Mouse (Mus musculus): ENCODE measurements at regions not wholly inside any gene's neighbourhood (a gene's known extent, or its start where the extent isn't known, plus 50 kb on each side); places are given as distances from the start of the nearest gene placed in this dataset.

DNA sequence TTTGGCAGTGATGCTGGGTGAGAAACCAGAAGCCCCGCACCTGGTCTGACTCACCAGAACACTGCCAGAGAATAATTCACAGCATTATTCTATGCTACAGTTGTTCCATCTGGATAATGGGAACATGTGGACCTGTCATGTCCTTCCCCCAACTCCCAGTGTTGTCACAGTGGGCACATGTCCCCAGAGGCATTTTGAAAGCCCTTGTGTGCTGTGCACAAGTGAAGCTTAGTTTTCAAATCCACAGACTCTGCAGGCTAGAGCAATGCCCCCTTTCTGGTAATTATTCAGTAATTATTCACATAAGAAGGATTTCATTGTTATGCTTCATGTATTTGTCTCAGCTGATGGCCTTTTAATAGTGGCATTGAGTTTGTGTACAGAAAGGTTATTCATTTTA, 146.7 kb downstream of the Slc4a3 start:
- no peak for DNase-seq

DNA sequence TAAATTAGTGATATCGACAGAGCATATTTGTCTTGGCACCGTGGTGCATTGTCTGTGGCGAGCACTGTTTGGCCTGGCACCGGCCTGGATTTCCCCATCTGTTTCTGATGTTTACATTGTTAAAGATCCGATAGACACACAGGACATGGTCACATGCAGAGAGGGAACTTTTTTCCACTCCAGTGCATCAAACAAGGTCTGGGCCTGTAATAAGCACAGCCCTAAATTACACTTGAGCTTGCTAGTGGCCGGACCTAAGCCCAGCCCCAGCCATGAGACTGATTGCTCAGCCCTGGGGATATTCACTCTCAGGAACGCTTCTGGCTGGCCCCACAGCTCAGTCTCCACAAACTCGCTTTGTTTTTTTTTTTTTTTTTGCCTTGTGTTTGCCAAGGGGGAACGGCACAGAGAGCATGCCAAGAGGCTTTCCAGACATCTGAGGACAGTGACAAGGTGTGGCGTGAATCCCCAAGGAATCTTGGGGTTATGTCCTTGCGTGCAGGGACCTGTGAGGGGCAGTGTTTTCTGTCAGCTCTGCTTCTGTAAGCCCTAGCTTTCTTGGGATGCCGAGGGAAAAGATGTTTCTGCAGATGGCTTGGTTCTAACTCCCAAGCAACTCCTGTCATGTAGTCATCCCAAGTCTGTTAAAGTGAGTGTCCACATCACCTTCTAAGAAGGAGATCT, 147.3 kb downstream of the Slc4a3 start:
- no peak for DNase-seq

DNA sequence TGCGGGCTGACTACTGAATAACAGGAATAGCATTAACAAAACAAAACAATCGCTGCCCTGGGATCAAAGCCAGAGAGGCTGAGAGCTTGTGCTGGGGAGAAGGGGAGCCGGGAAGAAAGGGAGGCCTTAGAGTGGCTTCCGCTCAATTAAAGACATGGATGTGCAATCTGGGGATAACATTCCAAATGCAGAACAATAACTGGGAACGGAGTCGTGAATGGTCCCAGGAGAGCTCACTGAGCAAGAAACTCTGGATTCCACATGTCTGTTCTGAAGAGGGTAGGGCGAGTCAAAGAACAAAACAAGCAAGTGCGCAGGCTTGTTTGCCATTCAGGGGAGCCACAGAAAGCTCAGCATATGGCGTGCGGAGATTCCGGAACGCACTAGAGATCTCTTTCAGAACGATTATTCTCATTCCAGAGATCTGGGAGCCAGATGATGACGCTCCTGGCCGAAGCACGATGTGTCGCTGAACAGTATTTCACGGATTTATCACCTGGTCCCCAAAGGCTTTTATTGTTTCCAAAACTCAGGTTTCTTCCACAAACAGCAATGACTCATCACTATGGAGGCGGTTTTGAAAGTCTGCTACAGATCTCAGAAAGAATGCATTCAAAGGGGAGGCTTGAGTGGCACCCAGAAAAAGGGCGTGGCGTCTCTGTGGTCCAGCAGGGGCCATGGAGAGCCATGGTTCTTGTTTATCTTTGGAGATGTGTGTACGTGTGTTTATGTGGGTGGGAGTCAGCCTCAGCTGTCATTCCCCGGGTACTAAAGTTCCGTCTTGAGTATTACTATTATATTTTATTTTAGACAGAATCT, 159.0 kb downstream of the Slc4a3 start:
- no peak for DNase-seq

DNA sequence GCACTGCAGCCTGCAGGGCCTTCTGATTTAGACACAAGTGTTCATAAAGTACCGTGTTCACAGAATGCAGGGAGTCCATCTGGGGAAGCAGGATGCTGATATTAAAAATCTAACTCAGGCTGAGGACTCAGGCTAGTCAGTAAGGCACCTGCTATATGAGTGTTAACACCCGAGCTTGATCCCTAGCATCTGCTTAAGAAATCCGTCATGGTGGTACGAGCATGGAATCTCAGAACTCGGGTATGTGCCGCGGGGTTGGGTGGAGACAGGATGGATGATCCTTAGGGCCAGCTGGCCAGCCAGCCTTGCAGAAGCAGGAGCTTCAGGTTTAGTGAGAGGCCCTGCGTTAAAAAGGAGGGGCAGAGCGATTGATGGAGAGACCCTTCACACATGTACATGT, 160.1 kb downstream of the Slc4a3 start:
- DNase-seq: no peak

DNA sequence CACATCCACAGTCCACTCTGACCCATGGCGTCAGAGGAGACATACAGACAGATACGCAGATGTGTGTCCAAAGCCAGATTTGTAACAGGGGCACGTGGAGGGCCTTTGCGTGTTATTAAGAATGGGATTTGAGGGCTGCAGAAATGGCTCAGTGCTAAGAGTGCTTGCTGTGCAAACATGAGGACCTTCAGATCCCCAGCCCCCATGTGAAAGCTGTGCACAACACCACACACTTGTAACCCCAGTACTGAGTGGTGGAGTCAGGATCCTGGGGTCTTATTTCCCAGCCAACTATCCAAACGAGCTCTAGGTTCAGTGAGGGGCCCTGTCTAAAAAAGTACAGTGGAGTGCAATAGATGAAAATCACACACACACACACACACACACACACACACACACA, 177.4 kb downstream of the Slc4a3 start:
- DNase-seq: no peak

DNA sequence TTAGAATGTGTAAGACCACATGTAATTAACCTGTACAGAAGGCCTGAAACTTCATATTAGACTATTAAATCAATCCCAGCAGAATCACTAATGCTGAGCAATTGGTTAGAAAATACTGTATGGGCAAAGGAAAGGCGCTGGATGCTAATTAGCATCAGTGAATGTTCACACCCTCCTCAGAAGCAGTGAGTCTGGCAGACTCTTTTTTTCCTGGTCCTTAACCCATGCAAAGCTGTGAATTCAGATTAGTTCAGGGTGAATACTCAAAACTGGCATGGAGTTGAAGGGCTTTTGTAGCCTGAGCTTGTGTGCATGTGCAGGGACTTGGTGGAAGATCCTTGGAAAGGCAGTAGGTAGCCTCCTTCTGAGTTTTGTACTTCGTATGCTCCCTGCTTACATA, 179.3 kb downstream of the Slc4a3 start:
- no peak for DNase-seq

DNA sequence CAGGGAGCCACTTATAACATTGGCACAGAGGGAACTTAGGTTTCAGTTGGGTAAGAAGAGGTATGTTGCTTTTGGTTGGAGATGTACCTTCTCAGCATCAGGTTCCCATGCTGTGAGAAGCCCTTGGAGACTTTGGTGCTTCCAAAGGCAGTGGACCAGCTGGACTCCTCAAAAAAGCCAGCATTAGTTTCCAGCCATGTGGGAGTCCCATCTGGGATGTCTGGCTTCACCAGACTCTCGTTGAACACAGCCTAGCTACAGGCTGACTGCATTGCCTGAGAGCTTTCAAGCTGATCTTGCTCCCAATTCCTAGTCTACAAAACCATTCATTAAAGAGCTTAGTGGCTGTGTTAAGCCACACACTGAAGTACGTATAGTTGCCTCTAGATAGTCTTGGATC, 182.8 kb downstream of the Slc4a3 start:
- no peak for DNase-seq

DNA sequence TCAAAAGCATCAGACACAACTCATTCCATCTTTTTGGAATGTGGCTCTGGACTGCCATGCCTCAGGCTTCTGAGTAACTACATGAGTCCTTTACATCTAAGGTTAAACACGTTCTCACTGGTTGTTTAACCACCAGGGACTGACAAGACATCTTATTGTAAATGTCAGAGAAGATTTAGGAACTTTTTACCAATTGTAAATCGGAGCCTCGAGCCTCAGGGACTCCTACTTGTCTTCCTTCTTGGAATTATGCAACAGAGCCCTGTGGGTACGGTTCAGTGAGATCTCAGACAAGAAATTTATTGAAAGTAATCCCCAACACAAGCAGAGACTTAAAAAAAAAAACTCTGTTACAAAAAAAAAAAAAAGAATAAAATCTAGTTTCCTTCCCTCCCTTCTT, 187.7 kb downstream of the Slc4a3 start:
- DNase-seq: no peak

DNA sequence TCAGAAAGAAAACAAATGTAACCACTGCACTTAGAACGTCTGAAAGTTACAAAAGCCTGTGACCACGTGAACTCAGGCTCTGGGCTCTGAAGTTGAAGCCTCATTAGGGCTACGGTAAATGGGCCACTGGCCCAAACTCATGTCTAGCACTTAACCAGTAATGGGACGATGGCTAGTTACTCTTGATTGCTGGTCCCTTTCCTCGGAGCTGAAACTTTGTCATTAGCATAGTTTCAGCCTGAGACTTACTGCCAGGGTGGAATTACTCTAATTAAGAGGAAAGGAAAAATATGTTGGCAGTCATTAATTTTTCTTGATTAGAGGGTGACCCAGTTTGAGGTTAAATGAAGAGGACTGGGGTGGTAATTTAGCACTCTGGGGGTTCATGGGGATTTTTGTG, 192.6 kb downstream of the Slc4a3 start:
- no peak for DNase-seq

DNA sequence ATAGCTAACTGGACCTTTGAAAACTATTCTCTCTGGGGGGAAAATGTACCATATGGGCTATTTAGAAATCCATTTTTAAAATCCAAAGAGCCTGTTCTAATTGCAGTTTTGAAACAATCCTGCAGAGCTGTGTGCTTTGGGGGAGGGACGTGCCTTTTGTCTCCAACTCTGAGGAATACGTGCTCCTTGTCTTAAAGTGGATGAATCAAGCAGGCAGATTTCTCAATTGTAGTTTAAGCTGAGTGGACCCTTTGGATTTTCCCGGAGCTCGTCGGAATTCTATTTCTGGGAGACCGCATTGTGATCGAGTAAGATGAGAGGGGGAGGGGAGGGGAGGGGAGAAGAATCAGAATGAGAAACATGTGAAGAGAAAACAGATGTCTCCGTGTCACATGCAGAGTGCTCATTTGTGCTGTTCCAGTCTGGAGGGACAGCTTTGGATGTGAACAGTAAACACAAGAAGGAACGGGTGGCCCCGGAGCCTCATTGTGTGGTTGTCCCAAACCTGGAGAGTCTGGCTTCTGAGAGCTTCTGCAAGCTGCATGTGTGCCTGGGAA, 203.7 kb downstream of the Slc4a3 start:
- no peak for DNase-seq

DNA sequence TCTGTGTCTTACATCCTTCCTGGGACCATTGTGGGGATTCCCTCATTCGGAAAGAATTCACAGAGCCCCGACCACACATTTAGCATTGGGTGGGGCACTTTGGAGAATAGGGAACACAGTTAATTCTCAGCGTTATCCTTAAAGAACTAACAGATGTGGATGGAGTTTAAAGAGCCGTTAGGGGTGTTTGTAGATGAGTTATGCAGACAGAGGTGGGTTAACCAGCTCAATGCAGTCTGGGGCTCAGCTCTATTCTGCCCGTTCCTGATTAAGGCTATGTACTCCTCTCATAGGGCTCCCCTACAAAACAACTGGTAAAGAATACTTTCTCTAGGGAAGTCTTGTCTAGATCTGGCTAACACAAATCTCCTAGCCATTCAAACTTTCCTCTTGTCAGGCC, 226.1 kb downstream of the Slc4a3 start:
- DNase-seq: no peak

DNA sequence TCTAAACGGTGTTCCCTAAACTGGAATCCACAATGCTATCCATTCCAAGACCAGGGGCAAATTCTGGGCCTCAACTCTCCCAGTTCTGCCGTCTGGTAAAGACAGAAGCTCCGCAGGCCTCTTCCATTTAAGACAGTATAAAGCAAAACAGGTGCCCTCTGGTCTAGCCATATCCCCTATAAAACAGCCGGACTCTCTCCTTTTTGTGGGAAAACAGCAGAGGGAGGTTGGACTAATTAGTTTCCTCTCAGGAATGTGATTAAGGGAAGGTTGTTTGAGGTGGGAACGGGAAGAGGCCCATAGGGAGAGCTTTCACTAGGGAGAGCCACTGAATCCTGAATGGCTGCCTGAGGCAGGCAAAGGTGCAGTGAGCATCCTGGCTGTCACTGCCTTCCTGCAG, 226.9 kb downstream of the Slc4a3 start:
- no peak for DNase-seq

DNA sequence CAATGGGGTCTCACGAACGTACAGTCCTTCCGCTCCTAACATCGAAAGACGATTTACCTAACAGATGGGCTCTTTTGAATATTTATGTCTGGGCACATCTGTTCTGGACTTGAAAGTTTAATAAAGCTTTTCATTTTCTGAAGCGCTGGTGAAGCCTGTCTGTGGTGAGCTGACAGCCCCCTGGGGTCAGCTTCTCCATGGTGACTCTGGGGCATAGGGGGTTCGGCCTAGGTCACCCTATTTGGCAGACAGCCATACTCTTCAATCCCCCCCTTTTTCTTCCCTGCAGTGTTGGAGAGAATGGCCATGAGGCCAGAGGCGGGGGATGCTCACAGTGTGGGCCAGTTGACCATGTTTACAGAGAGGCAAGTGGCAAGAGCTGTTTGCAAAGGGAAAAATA, 232.8 kb downstream of the Slc4a3 start:
- DNase-seq: no peak

DNA sequence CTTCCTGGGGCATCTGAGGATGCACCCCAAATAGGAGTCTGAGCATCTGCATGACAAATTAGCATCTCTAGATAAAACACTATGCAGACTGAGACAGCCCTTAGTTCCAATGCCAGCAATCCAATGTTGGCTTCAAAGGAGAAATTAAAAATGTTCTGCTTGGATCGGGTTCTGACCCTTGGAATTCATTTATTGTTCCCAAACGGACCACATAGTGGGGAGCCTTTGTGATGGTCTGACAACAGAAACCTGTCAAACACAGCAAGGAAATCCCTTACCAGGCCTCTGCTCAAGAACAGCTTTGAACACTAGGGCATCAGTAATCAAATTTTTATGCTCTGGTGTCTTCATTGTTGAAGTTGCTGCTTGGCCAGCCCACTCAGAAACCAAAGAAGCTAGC, 237.1 kb downstream of the Slc4a3 start:
- DNase-seq: no peak

DNA sequence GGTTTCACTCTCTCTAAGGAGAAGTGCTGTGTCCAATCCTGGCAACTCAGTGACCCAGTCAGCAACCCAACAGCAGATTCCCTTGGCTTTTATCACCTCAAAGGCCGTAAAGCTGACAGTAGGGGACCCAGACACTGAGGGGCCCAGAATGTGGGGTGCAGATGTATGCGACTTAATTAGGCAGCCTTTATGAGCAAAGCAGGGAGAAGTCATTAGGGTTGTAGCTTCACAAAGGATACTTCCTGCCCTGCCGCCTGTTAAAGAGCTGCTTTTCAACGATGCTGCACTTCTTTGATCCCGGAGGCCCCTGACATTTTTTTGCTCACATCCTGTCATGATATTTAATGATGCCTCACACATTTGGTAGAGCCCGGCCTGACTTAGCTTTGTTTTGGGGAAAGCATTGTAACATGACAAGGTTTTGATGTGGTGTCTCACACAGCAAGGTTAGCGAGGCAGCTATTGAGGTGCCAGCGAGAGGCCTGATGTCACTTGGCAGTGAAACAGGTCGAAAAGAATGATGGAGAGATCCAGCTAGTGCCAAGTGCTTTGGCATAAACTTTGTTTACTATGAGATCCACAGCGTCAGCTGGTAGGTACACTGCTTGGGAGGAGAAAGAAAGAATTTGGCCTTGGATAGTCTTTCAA, 240.2 kb downstream of the Slc4a3 start:
- DNase-seq: peak in 1 of 2 experiments; percentile 5

DNA sequence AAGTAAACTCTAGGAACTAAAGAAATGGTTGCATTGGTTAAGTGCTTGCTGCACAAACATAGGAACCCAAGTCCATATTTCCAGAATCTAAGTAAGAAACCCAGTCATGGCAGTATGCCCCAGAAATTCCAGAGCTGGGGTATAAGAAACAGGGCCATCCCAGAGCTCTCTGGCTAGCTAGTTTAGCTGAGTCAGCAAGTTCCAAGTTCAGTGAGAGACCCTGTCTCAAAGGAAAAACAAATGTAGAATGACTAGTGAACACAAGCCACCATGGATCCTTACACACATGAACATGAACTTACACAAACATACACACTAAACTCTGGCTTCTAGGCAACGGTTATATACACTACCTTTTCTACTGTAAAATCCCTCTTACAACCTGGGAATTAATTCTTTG, 245.4 kb downstream of the Slc4a3 start:
- DNase-seq: no peak

DNA sequence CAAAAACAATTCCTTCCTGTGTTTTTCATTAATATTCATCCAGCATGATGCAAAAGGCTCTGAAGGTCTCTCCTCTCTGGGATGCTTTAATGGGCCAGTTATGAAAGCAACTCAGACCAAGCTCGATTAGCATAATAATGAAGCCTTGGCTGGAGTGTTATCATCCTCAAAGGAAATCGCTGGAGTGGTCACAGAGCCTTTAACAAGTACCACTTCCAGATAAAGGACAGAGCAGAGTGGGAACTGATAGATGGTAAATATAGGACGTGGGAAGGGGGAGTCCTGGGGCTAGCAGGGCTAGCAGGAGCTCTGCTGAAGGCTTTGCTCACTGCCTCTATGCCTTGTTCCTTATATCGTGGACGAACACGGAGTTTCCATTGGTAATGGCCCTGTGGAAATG, 251.7 kb downstream of the Slc4a3 start:
- DNase-seq: no peak

DNA sequence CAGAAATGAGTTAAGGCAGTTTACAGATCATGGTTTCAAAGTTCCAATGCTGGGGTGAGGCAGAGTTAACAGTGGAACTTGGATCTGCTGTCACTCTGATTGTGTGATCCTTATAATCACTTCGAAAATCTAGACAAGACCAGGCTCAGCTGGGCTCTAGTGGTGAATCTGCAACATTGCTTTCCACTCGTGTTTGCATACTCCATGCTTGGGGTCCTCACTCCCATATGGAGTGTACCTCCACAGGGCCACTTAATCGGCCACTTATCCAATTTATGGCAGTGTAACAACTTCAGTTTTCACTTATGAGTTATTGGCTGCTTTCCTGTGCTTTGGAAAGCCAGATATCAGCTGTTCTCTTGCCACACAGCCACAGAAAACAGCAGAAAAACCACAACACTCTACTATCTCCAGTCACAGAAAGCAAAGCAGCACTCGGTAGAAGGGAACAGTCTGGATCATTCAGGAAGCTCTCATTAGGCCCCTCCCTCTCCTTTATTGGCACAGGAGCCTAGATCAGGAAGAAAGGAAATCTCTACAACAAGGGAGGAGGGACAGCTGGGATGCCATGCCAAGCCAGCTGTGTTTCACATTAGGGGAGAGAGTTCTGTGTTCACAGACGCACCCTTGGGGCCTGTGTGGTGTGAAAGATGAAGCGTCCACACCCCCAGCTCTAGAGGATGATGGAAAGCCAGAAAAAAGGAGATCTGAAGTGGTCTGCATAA, 252.5 kb downstream of the Slc4a3 start:
- DNase-seq: no peak

DNA sequence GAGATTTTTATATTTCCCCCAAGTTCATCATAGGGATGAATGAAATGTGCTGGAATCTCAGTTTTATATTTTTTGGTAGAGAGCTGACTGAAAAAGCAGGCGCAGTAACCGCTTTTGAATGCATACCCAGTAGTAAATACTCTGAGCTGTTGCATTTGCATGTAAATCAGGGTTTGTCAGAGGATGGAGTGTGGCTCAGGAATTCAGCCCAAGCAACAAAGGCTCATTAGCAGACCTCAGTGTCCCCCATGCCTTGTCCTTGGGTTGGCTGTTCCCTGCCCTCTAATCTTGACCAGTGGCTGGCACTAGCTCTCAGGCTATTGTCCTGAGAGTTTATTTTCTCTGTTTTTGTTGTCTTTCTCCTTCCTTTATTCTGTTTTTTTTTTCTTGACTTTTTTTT, 258.4 kb downstream of the Slc4a3 start:
- no peak for DNase-seq

DNA sequence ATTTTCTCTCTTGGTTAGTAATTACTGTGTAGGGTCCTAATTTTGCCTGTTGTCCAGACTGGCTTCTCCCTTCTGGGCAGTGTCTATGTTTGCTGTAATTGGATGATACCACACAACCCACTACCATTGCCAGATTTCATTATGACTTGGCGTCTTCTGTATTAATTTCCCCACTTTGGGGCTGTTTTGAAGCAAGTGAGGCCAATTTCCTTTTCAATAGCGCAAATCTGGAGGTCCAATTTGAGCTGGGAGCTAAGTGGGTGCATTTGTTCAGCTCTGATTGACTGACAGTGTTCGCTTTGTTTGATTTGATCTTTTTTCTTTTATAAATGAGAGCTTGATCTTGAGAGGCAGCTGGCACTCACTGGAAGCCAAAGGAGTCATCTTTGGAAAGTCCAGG, 266.4 kb downstream of the Slc4a3 start:
- DNase-seq: no peak

DNA sequence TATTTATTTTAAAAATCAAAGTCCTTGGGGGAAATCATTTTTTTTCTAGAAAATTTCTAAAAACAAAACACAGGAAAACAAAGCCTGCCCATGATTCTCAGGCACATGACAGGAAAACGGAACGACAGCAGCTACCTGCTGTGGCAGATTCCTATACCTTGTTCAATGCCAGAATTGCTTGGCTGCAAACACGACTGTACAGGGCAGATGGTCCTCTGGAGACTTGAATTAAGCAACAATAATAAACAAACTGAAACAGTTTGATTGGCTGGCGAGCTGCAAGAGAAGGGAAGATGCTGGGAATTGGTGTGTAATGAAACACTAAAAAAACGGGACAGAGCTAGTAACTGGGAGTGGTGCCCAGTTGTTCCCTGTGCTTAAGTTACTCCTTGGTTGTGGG, 280.1 kb downstream of the Slc4a3 start:
- no peak for DNase-seq

DNA sequence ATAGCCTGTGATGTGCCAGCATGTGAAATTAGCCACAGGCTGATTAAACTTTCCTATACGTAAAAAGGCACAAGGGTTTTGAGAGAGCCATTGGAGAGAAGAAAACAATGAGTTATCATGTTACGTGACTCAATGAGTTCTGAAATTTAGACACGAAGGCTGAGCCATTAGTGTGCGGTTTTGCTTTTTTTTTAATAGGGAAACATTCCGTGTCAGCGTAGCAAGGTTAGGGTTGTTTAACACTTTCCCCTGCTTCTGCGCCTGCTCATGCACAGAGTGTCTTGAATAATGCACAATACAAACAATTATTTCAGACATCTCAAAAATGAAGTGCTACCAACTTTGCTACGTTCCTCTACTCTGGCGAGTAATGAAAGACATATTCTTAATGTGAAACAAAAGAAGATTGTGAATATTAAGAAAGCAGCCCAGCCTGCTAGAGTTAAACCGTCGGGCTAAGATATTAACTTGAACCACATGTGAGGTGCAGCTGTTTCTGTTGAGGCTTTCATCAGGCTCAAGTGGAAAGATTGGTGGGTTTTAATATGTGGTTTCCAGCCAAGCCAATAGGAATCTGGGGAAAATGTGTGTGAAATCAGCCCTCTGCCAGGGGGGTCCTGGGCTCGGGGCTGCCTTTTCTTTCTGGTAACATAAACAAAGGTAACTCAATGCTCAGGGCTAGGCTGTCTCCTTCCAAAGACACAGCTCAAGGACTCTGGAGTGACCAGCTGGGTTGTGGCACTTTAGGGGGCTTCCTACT, 287.2 kb downstream of the Slc4a3 start:
- no peak for DNase-seq
